Mouse (Mus musculus): ENCODE measurements at regions not wholly inside any gene's neighbourhood (a gene's known extent, or its start where the extent isn't known, plus 50 kb on each side); places are given as distances from the start of the nearest gene placed in this dataset.

DNA sequence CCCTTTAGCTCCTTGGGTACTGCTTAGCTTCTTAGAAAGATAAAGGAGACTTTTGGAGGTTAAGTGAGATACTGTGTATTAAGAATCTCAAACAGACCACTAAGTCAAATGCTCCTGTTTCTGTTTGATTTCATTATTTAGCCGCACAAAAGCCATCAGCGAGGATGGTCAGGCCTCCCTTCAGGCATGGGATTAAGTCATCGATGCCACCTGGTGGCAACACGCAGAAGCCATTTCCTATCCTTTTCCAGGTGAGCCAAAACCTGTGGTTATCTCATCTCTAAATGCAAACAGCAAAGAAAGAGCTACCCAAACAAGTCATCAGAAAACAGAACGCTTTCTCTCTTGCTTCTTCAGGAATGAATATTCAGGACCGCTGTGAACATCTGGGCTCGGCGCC lies 846.3 kb upstream of the Tmem132c start:
- TF ChIP-seq TAL1 (IDR thresholded peaks at IDR 0.05; ENCODE audit: low read length) (no peak), GATA1 (IDR thresholded peaks at IDR 0.05; ENCODE audit: low read length) (no peak)
